Mouse (Mus musculus): ENCODE measurements around the gene Pgc.

Pgc gene

DNA sequence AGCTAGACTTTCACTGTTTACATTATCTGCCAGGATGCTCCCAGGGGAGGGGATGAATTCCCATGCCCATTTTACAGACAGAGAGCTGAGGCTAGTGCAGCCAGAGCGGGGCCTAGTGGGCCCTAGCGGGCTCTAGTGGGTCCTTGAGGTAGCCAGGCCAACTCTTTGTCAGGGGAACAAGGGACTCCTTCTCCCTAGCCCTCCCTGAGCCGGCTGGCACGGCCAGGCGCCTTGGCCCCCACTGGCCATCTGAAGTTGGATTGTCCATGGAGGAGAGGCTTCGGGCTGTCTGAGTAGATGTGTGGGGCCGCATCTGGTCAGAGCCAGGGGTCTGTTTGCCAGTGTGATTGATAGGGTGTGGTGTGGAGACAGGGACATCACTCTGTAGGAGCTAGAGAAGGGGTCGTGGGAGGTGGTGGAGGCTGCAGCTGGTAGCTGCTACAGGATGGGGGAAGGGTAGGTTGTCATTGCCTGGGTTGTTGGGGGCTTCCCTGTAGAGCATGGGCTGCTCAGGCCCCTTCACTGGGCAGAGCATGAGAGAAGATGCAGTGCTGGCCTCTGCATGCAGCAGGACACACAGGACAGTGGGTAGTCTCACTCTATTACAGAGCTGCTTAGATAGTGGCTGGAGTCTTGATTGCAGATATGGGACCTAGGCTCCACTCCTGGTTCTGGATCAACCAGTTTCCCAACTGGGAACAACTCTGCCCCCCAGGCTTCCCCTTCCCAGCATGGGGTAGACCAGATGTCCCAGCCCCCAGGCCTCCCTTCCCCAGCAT, 57.0 kb downstream of the Pgc start:
- no peak for DNase-seq (ENCODE audit: extremely low spot score, low spot score)
